Mouse (Mus musculus) liver, postnatal 0 days (tissue): ENCODE measurements at regions not wholly inside any gene's neighbourhood (a gene's known extent, or its start where the extent isn't known, plus 50 kb on each side); places are given as distances from the start of the nearest gene placed in this dataset.

Source experiments
- ATAC-seq: fragments of 200-750 bp; cut with Nextera tagmentation; 2 replicates; pipeline ENCODE4 v1.8.0; 2017; ENCODE audit warnings: mild to moderate bottlenecking, moderate library complexity
- DNase-seq: peaks from one replicate; pipeline ENCODE4 v3.0.0-alpha.2; 2016
- H3K27ac ChIP-seq: fragments of 300-500 bp; sonication (generic); 2 replicates; pipeline ENCODE4 v1.5.1; 2014; ENCODE audit warnings: antibody characterized with exemption, moderate library complexity, mild to moderate bottlenecking, low read depth
- H3K27me3 ChIP-seq: fragments of 300-500 bp; sonication (generic); 2 replicates; pipeline ENCODE4 v1.6.1; 2014; ENCODE audit warnings: low read length, control low read depth, mixed read lengths; ENCODE audit not compliant: insufficient read depth
- H3K36me3 ChIP-seq: fragments of 300-500 bp; sonication (generic); replicated peaks from 2 replicates; pipeline ENCODE4 v1.6.1; 2014; ENCODE audit warnings: mild to moderate bottlenecking, control low read depth, low read length, moderate library complexity, mixed read lengths; ENCODE audit not compliant: insufficient read depth
- H3K4me1 ChIP-seq: fragments of 300-500 bp; sonication (generic); 2 replicates; pipeline ENCODE4 v1.6.1; 2014; ENCODE audit warnings: antibody characterized with exemption, mild to moderate bottlenecking, control low read depth; ENCODE audit not compliant: insufficient read depth
- H3K4me2 ChIP-seq: fragments of 300-500 bp; sonication (generic); 2 replicates; pipeline ENCODE4 v1.6.1; 2014; ENCODE audit warnings: low read depth, mild to moderate bottlenecking, low read length, moderate library complexity, mixed read lengths
- H3K4me3 ChIP-seq: fragments of 300-500 bp; sonication (generic); 2 replicates; pipeline ENCODE4 v1.5.1; 2014; ENCODE audit warnings: low read depth, low read length
- H3K9ac ChIP-seq: fragments of 300-500 bp; sonication (generic); replicated peaks from 2 replicates; pipeline ENCODE4 v1.6.1; 2014; ENCODE audit warnings: mild to moderate bottlenecking, moderate library complexity
- H3K9me3 ChIP-seq: fragments of 300-500 bp; sonication (generic); 2 replicates; pipeline ENCODE4 v1.6.1; 2016; ENCODE audit warnings: mild to moderate bottlenecking, control low read depth, low read length, mixed read lengths
- CTCF ChIP-seq: sonication (generic); IDR thresholded peaks from 2 replicates; pipeline ENCODE4 v1.5.1; 2016; ENCODE audit warnings: antibody characterized with exemption, low read depth
- EP300 ChIP-seq: IDR thresholded peaks from 2 replicates; pipeline ENCODE4 v1.6.1; 2016; ENCODE audit warnings: antibody characterized with exemption, low read depth, mild to moderate bottlenecking
- WGBS: fragments of 180-500 bp; shearing (Covaris S2); extraction: QIAGEN DNeasy Blood & Tissue Kit; methylation state at CpG from one replicate; pipeline ENCODE4 v1.1.7; 2014; ENCODE audit not compliant: insufficient replicate concordance; 5-methylcytosine and 5-hydroxymethylcytosine counted together

DNA sequence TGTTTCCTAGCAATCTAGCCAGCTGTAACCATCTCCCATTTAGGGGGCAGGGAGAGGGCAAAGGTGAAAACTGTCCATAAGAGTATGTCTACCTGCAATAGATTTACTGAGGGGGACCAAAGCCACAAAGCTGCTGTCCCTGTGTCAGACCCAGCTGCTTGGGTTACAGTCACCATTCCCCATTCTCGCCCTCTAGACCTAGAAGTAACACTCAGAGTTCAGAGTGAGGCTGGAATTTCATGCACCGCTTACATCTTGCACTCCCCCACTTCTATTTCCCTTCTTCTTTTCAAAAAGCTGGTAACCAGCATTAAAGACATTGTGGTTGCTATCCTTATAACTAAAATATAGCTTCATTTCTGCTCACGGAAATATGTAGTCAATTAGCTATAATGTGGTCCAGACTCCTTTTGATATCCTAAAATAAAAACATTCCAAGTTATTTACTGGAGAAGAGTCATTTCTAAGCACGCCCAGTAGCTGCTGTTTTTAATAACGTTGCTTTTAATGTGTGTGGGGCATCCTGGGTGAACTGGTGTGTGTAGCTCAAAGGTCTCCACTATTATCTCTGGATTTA is 157.4 kb upstream of the Fbxo11 start:
- DNase-seq = no peak
- Histone ChIP-seq H3K4me1 (no peaks in the 10 kb centered on the region), H3K36me3 (no peaks in the 10 kb centered on the region), H3K27ac (no peak overlapping the region), H3K4me2 (no peak overlapping the region), H3K4me3 (no peak overlapping the region), H3K9me3 (no peaks in the 10 kb centered on the region), H3K9ac (no peak overlapping the region), H3K27me3 (no peaks in the 10 kb centered on the region)
- no peak for TF ChIP-seq EP300
- TF ChIP-seq CTCF = no peak
- WGBS = 67% methylated on average over 5 of the region's 5 CpGs
- ATAC-seq = no peak

GRCm38 (mm10) chr17:88240476-88240875 is 175.4 kb upstream of the Fbxo11 start:
- H3K36me3 ChIP-seq = no peaks in the 10 kb centered on the region
- DNase-seq (no peak), ATAC-seq (no peak)
- H3K4me2 ChIP-seq = no peak overlapping the region
- no peak overlapping the region for H3K9ac ChIP-seq
- no peaks in the 10 kb centered on the region for H3K9me3 ChIP-seq
- H3K27me3 ChIP-seq = no peaks in the 10 kb centered on the region
- H3K4me3 ChIP-seq = no peak overlapping the region
- 71% methylated on average over 8 of the region's 8 CpGs for WGBS
- no peaks in the 10 kb centered on the region for H3K4me1 ChIP-seq
- TF ChIP-seq CTCF = no peak
- TF ChIP-seq EP300 = no peak
- H3K27ac ChIP-seq = no peak overlapping the region

- no peaks in the 10 kb centered on the region for H3K36me3 ChIP-seq
- no peak overlapping the region for H3K27ac ChIP-seq
- ATAC-seq (no peak), DNase-seq (no peak)
- no peak overlapping the region for H3K4me3 ChIP-seq
- H3K4me1 ChIP-seq = 0 out of 2 replicates have a peak, but pooled peaks cover 4% of the 10 kb centered on the region
- TF ChIP-seq EP300 (no peak), CTCF (no peak)
- 59% methylated on average over 5 of the region's 5 CpGs for WGBS
- H3K9me3 ChIP-seq = no peaks in the 10 kb centered on the region
- no peak overlapping the region for H3K4me2 ChIP-seq
- H3K9ac ChIP-seq = no peak overlapping the region
- no peaks in the 10 kb centered on the region for H3K27me3 ChIP-seq
These were observed 183.5 kb upstream of the Fbxo11 start for GRCm38 (mm10) chr17:88248625-88249024.

GRCm38 (mm10) chr17:88251949-88252521 is 186.9 kb upstream of the Fbxo11 start:
- Histone ChIP-seq H3K27ac (no peak overlapping the region), H3K27me3 (no peaks in the 10 kb centered on the region), H3K9ac (no peak overlapping the region), H3K9me3 (no peaks in the 10 kb centered on the region), H3K4me2 (peak overlapping the region; percentile 43), H3K4me1 (peaks cover 15% of the 10 kb centered on the region), H3K36me3 (no peaks in the 10 kb centered on the region), H3K4me3 (no peak overlapping the region)
- TF ChIP-seq EP300 = no peak
- TF ChIP-seq CTCF = peak; percentile 76
- DNase-seq = peak; percentile 50
- no peak for ATAC-seq
- WGBS = 18% methylated on average over 17 of the region's 17 CpGs

DNA sequence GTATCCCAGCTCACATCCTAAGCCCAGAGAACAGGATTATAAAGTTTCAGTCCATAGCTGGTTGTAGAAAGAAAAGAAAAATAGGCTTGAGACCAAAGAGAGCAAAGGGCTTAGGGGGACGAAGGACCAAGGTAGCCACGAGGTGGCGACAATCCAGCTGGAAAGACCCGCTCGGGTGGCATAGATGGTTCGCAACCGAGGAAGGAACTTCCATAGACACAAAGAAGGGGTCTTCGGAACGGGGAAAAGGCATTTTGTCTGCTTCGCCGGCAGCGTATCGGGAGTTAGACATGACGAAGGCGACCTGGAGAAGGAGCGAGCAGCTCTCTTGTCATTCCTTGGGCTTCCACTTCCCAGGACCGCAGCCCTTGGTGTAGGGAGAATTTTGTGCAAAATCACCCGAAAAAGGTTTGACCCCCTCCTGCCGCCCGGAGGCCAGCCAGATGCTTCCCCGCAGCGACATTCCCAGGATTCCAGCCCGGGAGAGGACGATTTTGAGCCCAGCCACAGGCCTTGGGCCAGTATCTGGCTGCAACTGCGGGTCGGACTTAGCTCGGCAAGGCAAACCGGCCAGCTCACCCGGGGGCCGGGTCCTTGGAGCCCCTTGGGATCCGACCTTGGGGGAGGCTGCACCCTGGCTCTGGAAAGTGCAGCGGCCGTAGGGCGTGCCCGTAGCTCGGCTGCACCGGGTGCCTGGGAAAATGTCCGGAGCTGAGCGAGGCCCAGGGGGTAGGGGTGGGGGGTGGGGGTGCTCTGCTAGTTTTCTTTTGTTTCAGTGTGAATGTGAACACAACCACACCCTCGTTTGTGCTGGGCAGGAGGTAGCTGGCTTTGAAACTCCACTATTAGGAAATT is 184.5 kb upstream of the Foxn2 start:
- peak; percentile 76 for DNase-seq
- H3K27ac ChIP-seq = peak overlapping the region; percentile 66
- WGBS = under 1% methylated on average over 40 of the region's 40 CpGs
- TF ChIP-seq EP300 = no peak
- peak; percentile 81 for TF ChIP-seq CTCF
- H3K36me3 ChIP-seq = no peaks in the 10 kb centered on the region
- H3K27me3 ChIP-seq = no peaks in the 10 kb centered on the region
- H3K4me3 ChIP-seq = peak overlapping the region; percentile 69
- peak; percentile 48 for ATAC-seq
- peak overlapping the region; percentile 74 for H3K9ac ChIP-seq
- H3K9me3 ChIP-seq = no peaks in the 10 kb centered on the region
- peak overlapping the region; percentile 100 for H3K4me2 ChIP-seq
- H3K4me1 ChIP-seq = peaks cover 15% of the 10 kb centered on the region
